Mouse (Mus musculus) T-cell, adult 66 days (primary cell): ENCODE data around the gene Dact3. TPM values are rescaled to one million over a fixed set of nuclear protein-coding genes. Genes with fewer than 3 reads are reported as not detected.

Source experiments
- total RNA-seq, 2 experiments: library from RNA; stranded (reverse); gene quantifications; 3 replicates in 1 of 2; 4 replicates in 1 of 2; pipeline ENCODE4 v1.2.4; 2023

Dact3 gene
- total RNA-seq = under 1 TPM; 0.29 to 0.56 TPM

GRCm38 (mm10) chr7:16875310-16875325 lies at the start of gene Dact3:
Gene Dact3, plus strand, starts transcription at chr7:16875317.

DNA sequence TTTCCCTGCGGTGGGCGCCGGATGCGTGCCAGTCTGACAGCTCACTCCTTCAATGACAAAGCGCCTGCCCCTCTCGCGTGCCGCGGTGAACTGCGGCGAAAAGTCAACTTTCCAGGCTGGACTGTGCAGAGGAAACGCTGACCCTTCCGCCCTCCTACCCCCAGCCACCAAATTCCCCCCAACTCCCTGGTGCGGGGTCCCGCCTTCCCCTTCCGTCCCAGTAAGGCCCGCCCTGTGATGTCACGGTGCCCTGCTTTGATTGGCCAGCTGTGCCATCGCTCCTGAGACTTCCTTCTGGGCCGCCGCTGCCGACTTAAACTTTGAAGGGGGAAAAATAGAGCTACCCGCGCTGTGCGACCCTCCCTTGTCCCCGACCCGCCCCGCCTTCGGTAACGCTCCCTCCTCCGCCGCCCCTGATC lies 32.5 kb upstream of the Dact3 start, which contains the start of gene Prkd2:
Prkd2 (plus strand) TSS at position 258 of the 419 bp plus-strand sequence.

GRCm38 (mm10) chr7:16891641-16892351 lies 16.7 kb downstream of the Dact3 start, which contains the start of gene Gng8:
Gene Gng8, plus strand, starts transcription at chr7:16891786.

GRCm38 (mm10) chr7:16906281-16906680 lies 31.2 kb downstream of the Dact3 start, which contains the start of gene Ptgir:
Gene Ptgir, plus strand, starts transcription at chr7:16906490.

DNA sequence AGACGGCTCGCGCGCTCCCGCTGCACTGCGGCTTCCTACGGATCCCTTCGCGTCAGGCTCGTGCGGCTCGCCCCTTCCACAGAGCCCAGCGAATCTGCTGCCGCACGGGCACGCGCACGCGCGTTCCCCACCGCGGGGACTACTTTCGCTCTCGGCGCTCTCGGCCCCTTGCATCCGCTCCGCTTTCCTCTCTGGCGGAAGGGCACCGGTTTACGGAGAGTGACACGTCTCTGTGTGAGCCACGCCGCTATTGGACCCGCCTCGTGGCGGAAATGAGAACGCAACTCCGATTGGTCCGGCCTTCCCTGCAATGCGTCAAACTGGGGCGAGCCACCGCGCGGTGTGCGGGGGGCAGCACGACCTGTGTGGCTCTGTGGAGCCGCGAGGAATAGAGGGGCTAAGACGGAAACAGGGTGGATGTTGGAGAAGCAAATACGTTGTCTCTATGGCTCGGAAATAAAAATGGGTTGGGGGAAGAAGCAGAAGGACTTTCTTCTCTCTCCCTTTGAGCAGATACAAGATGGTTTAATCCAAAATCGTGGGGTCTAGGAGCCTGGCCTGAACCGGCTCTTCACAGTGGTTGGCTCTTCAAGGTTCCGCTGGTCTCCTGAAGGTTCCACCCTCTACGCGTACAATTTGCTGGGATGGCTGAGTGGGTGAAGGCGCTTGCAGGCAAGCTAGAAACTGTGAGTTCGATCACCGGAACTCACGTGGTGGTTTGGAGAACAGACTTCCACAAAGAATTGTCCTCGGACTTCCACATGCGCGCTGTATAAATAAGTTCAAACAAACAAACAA lies 49.1 kb downstream of the Dact3 start, which contains the start of gene Calm3:
Calm3 (minus strand) TSS at position 78 of the 798 bp plus-strand sequence.

Other genes with a start within 250 kb of the Dact3 start
- gene Ceacam15, start 199.6 kb upstream of the Dact3 start, total RNA-seq = not detected
- not detected for gene Ceacam9, start 153.4 kb upstream of the Dact3 start, total RNA-seq
- gene Ap2s1, start 136.9 kb upstream of the Dact3 start, total RNA-seq = 10 to 100 TPM; 85.3 to 95.2 TPM
- 100 to 1,000 TPM; 137 to 141 TPM for gene Slc1a5, start 94.0 kb upstream of the Dact3 start, total RNA-seq
- 100 to 1,000 TPM; 136 to 150 TPM for gene Strn4, start 59.4 kb upstream of the Dact3 start, total RNA-seq
- gene Fkrp, start 58.6 kb upstream of the Dact3 start, total RNA-seq = 10 to 100 TPM; 23.8 to 28.4 TPM
- gene Prkd2, start 32.4 kb upstream of the Dact3 start, total RNA-seq = 100 to 1,000 TPM; 225 to 233 TPM
- not detected for gene Gng8, start 16.5 kb downstream of the Dact3 start, total RNA-seq
- 1 to 10 TPM; 1.5 to 1.9 TPM for gene Ptgir, start 31.2 kb downstream of the Dact3 start, total RNA-seq
- 100 to 1,000 TPM; 118 to 124 TPM for gene Calm3, start 48.8 kb downstream of the Dact3 start, total RNA-seq
- not detected for gene Pnmal2, start 69.4 kb downstream of the Dact3 start, total RNA-seq
- not detected for gene Pnmal1, start 84.4 kb downstream of the Dact3 start, total RNA-seq
- gene Gm42372, start 107.8 kb downstream of the Dact3 start, total RNA-seq = 1 to 10 TPM; 2.7 to 3.4 TPM
- under 1 TPM in 1 of 2 experiments, not detected in 1; 0.29 TPM for gene Ccdc8, start 117.4 kb downstream of the Dact3 start, total RNA-seq
- gene Ppp5c, start 152.6 kb downstream of the Dact3 start, total RNA-seq = 100 to 1,000 TPM in 1 of 2 experiments, 10 to 100 TPM in 1; 92.5 to 103 TPM
- 1 to 10 TPM; 1.3 to 3.4 TPM for gene Hif3a, start 187.1 kb downstream of the Dact3 start, total RNA-seq
- under 1 TPM in 1 of 2 experiments, not detected in 1; 0.12 TPM for gene Psg16, start 198.7 kb downstream of the Dact3 start, total RNA-seq